Mouse (Mus musculus) frontal cortex, postnatal 10 days (tissue): ENCODE measurements around the gene Phf23.
"Not testable (repeated sequence)": the region's sequence is repeated elsewhere in the genome, so short reads cannot be mapped to it uniquely, and the experiment has no call there.

Experiments used
- DNase-seq, 2 experiments: peaks; one replicate each; pipeline ENCODE4 v3.0.0; 2022; ENCODE audit warnings: low spot score in 2 of 2, mixed read lengths in 1 of 2

Gene Phf23

GRCm38 (mm10) chr11:69995391-69995960 is at the start of gene Phf23:
Phf23 (plus strand) TSS chr11:69995777.
- DNase-seq: peak; percentile 96 to 99

GRCm38 (mm10) chr11:69945997-69946891 is 49.3 kb upstream of the Phf23 start:
- DNase-seq: no peak

GRCm38 (mm10) chr11:69947337-69948065 is 48.1 kb upstream of the Phf23 start:
- no peak for DNase-seq

GRCm38 (mm10) chr11:69948066-69948762 is 47.4 kb upstream of the Phf23 start, which contains the start of gene Slc2a4:
Slc2a4 (minus strand) TSS chr11:69948188.
- peak; percentile 78 to 79 for DNase-seq

GRCm38 (mm10) chr11:69948763-69949150 is 46.8 kb upstream of the Phf23 start:
- DNase-seq: peak in 1 of 2 experiments; percentile 69

- no peak for DNase-seq
These were observed 44.6 kb upstream of the Phf23 start for GRCm38 (mm10) chr11:69950807-69951459.

- no peak for DNase-seq
These were observed 43.3 kb upstream of the Phf23 start for GRCm38 (mm10) chr11:69952274-69952673.

- no peak for DNase-seq
These were observed 42.2 kb upstream of the Phf23 start for GRCm38 (mm10) chr11:69953267-69953915.

- DNase-seq: not testable (repeated sequence)
These were observed 40.0 kb upstream of the Phf23 start for GRCm38 (mm10) chr11:69955618-69956017.

- DNase-seq: no peak
These were observed 39.4 kb upstream of the Phf23 start for GRCm38 (mm10) chr11:69956218-69956617.

- no peak for DNase-seq
These were observed 35.0 kb upstream of the Phf23 start for GRCm38 (mm10) chr11:69960616-69961015.

GRCm38 (mm10) chr11:69961841-69962240 is 33.7 kb upstream of the Phf23 start:
- no peak for DNase-seq

GRCm38 (mm10) chr11:69964650-69965270 is 30.8 kb upstream of the Phf23 start, which contains the start of gene Cldn7:
Cldn7 (plus strand) TSS chr11:69964779.
- no peak for DNase-seq

GRCm38 (mm10) chr11:69965271-69966005 is 30.1 kb upstream of the Phf23 start:
- no peak for DNase-seq

- no peak for DNase-seq
These were observed 29.3 kb upstream of the Phf23 start for GRCm38 (mm10) chr11:69966006-69966859.

- no peak for DNase-seq
These were observed 28.6 kb upstream of the Phf23 start for GRCm38 (mm10) chr11:69966860-69967517.

GRCm38 (mm10) chr11:69968793-69969192 is 26.8 kb upstream of the Phf23 start:
- DNase-seq: no peak

GRCm38 (mm10) chr11:69970222-69970621 is 25.4 kb upstream of the Phf23 start:
- DNase-seq: no peak
